Mouse (Mus musculus) CD4-positive helper T cell, adult 2 months (primary cell): ENCODE results near the gene Steap3.

Source experiments
- DNase-seq: peaks from one replicate; pipeline ENCODE4 v3.0.0-alpha.2; 2012; ENCODE audit warnings: low read depth, missing footprints, low spot score

The Steap3 gene

DNA sequence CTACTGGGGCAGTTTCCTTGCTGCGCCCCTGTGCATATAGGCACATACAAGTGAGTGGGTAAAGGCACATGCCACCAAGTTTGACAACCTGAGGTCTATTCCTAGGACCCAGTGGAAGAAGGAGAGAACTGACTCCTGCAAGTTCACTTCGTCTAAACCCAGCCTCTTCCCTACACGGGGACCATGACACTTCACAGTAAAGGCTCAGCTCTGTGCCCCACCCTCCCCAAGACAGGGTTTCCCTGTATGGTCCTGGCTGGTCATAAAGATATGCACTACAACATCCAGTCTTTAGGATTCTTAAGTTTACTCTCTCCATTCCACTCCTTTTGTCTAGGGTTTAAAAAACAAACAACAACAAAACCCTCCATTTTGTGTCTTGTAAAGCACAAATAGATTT is 21.9 kb downstream of the Steap3 start:
- DNase-seq: no peak

DNA sequence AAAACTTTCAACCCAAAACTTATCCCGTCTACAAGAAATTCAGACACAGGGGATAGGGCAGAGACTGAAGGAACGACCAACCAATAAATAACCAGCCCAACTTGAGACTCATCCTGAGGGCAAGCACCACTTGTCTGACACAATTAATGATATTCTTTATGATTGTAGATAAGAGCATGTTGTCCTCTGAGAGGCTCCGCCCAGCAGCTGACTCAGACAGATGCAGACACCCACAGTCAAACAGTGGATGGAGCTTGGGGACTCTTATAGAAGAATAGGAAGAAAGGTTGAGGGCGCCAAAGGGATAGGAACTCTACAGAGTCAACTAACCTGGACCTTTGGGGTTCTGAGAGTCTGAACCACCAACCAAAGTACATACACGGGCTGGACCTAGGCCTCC is 22.7 kb downstream of the Steap3 start:
- no peak for DNase-seq

DNA sequence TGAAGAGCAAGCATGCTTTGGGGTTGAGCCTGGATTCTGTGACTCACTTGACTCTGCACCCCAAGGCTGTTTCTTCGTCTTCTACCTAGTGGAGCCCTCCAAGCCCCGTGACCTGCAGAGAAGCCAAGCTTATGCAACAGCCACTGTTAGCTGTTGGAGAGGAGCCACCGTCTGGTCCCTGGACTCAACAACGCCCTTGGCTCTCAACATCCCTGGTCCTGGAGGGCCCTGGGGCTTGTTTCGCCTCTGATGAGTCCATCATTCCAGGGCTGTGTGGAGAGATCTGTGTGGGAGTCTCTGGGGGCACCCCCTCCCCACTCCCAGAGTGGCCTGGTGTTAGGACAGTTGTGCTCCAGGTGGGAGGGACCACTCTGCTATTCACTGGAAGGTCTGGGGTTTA is 24.3 kb downstream of the Steap3 start:
- DNase-seq: no peak

DNA sequence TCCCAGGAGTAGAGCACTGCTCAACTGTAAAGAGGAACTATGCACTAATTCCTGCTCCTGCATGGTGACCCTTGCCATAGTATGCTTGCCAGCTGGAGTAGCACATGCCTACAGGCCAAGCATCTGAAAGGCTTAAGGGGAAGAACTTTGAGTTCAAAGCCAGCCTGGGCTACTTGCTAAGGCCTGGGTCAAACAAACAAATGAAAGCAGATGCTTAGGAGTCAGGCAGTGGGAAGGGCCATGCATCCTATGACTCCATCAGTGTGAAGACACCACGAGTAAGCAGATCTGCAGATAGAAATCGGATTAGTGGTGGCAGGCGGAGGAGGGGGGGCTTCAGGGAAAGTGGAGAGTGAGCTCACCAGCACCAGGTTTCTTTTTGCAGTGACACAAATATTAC is 25.2 kb downstream of the Steap3 start:
- no peak for DNase-seq

DNA sequence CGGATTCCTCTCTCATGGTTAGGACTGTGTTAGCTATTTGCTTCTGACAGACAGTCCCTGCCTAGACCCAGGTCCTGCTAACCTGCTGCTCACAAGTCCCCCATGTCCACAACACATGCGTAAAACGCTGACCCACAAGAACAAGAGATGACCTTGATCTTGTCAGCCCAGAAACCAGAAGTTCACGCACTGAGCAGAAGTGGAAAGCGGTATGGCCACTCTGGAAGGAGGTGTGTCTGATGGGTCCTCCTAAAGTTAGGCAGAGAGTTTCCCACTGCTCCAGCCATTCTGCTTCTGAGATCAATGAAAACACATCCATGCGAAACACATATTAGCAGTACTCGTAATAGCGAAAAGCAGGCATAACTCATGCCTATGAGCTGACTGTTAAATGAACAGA is 25.6 kb downstream of the Steap3 start:
- no peak for DNase-seq

DNA sequence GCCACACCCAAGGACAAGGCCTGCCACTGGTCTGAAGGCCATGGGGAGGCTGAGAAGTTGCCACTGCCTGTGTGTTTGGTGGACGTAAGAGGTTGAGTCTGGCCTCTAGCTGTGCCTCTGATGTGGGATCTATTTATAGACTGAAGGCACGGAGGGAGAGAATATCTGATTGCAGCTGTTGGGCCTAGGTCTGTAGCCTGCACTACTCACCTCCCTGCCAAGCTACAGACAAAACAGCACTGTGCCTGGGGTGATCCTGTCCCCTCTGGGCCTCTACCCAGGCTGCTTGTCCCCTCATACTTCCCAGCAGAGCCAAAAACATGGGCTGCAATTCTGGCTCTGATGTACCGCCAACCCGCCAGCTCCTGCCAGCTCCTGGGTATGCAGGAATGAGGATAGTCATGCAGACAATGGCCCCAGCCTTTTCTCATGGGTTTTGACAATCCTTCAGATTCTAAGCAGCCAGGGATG is 26.8 kb downstream of the Steap3 start:
- peak; percentile 19 for DNase-seq

DNA sequence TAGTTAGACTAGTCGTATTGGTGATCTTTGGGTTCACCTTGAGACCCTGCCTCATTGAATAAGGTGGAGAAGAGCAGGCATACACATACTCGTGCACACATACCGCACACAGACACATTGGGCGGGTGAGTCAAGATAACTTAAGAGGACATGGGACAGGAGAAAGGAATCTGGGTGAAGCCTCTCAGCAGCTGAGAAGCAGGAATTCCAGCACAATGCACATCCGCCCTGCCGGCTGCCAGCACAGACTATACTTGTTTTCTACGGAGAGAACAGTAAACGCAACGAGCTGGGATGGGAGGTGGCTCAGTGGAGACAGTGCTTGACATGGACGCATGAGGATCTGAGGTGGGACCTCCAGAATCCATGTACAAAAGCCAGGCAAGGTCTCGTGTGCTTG is 27.9 kb downstream of the Steap3 start:
- no peak for DNase-seq

DNA sequence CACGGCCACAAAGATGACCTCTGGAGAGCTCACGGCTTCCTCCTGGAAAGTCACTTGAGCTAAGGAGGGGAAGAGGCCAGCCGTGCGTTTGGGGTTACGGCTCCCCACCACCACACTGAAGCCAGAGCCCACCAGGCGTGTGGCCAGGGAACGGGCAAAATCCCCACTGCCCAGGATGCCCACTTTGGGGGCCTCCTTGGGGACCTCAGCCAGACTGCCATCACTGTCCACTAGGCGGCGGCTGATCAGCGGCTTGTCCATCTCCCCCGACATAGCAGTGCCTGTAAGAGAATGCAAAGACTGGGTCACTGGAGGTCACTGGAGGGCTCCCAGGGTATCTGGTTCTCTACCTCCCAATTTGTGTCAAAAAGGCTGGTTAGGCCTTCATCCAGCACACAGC is 28.5 kb downstream of the Steap3 start:
- no peak for DNase-seq

DNA sequence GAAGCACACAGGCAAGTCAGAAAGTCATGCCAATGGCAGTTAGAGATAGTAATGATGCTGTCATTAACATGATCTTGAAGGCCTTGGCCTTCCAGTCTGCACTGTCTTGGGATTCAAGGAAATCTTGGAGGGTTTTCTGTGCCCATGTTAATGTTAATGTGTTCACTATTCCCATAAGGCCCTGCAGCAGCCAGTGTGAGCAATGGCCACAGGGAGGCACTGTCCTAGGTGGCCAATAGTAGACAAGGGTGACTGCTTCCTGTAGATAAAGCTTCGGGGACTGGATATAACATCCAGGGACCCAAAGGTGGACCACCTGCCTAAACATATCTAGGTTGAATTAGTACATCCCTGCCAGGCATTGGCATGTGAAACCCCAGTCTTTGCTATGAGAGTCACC is 35.4 kb downstream of the Steap3 start:
- DNase-seq: no peak

DNA sequence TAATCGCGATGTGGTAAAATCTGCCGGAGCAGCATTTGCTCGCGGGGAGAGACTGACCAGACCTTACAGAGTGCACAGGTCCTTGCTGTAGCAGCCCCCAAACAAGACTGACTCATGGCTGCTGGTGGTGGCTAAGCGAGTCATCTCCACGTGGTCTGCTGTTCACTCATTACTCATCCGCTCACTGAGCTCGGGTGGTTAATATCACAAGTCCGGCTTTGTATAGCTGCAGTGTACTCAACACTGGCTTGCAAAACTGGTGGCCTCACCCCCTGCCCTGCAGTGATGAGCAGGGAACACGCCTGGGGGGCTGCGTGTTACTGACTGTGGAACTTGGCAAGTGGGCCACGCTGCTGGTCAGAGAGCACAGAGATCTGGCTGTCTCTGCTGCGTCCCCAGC is 36.1 kb downstream of the Steap3 start:
- DNase-seq: no peak

DNA sequence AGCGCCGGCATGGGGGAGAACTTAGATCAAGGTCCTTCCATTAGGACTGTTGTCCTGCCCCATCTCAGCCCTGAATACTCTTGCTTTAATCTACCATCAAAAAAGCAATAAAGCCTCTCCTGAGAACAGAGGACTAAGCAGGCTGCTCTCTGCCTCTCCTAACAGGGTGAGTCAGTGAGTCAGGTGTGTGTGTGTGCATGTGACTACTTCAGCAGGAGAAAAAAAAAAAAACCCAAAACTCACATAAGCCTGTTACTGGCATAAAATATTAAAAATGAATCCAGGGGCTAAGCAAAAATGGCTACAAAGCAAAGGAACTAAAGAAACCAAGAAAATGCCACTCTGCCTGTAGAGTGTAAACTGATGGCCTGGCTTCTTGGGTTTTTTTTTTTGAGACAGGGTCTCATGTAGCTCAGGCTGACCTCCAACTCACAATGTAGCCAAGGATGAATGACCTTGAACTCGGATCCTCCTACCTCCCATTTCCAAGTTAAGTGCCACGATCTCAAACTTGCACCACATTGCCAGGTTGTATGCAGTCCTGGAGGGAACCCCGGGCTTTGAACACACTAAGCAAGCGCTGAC is 36.8 kb downstream of the Steap3 start:
- no peak for DNase-seq

DNA sequence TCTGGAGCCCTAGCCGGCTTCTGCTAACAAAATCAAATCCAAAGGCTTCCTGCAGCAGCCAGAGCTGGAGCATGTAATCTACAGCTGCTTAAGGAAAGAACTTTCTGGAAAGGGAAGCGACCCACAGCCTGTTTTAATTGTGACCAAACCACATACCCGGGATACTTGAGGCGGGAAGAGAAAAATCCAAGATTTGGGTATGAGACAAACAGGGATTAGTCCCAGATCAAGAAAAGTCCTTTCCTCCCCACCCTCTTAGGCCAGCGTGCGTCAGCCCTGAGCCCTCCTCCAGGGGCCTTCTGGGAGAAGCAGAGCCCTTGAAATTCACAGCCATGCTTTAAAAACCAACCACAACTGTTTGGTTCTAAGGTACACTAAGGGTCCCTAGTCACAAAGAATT is 40.3 kb downstream of the Steap3 start:
- DNase-seq: no peak

DNA sequence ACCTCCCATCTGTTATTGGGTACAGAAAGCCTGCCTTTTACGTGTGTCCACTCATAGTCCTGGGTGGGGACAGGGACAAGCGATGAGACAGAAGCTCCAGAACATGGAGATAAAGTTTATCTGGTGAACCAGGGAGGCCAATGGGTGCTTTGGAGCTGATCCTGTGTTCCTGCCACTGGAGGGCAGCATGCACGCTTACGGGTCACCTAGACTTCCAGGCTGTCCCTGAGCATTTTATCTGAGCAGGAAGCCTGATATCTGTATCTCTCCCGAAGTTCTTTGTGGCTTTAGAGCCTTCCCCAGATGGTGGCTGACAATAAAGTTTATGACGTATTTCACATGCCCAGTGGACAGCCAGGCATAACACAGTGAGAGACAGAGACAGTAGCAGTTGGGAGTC is 41.2 kb downstream of the Steap3 start:
- no peak for DNase-seq

DNA sequence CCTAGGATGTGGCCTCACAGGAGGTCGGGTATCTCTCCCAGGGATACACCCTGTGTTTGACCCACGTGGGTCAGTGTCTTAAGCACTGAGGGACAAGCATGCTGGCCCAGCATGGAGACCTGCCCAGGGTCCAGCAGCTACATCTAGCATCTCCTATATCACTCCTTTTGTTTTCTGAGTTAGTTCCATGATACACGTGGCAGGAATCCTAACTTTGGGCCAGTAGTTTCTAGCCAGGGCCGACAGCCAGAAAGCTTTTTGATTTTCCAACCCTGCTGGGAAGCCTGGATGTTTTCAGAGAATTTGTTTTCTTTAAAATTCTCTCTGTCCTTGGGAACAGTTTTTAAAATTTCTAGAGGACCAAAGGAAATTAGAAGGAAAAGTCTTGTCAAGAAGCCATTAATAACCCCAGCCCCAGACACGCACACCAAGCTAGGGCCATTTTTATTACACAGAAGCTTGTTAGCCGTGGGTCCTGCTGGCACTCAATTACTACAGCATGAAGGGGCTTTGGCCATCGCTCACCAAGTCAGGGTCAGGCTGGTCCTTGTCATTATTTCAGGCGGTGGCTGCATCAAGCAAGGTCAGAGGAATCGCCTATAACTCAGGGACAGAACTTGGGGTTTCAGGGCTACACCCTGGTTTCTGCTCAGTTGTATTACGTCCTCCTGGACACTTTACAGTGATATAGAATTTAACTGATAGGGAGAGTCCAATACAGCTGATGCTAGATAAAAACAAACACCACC is 42.6 kb downstream of the Steap3 start:
- DNase-seq: no peak

DNA sequence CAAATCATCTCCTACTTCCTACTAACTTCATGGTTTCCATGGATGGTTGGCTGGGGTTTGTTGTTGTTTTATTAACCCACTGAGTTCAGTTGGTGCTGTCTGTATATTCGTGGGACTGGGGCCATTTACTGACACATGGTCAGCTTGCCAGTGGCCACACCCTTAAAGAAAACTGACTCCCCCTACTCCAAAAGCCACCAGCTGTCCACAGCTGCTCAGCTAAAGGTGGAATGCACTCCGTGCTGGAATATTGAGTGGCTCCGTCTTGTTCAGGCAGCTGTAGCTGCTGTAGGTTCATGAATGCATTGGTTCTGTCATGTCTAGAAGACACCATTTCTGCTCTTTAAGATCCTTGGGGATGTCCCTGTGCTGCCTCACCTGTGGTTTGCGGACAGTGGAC is 48.9 kb downstream of the Steap3 start:
- no peak for DNase-seq

DNA sequence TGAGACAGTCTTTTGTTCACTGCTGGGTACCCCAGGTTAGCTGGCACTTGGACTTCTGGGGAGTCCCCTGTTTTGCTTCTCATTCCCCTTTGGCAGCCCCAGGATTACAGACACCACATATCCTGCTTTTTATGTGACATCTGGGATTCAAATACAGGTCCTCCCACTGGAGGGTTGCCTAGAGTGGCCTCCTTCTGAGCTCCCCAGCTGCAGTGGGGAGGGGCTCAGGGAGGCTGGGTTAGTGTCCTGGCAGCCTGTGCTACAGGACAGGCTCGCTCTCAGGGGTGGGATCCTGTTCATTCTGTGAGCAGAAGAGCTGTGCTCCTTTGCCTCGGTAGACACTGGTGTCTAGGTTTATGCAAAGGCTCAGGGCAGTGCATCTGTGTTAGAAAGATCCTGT is 51.2 kb downstream of the Steap3 start:
- DNase-seq: no peak

DNA sequence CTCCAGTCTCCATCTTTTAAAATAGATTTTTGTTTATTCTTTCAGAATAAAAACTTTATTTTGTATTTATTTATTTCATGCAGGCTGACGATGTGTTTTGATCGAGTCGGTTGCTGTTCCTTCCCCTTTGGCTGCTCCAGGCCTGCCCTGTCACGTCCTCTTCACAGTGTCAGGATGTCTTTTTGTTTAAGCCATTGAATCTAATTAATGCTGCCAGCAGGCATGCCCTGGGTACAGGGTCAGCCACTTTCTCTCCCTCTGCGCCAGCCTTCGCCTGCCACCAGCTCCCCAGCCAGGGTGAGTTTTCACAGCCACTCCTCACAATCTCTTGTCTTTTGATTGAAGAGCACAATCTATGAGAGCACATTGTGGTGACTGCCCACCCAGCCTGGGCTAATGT is 51.7 kb downstream of the Steap3 start:
- DNase-seq: no peak

DNA sequence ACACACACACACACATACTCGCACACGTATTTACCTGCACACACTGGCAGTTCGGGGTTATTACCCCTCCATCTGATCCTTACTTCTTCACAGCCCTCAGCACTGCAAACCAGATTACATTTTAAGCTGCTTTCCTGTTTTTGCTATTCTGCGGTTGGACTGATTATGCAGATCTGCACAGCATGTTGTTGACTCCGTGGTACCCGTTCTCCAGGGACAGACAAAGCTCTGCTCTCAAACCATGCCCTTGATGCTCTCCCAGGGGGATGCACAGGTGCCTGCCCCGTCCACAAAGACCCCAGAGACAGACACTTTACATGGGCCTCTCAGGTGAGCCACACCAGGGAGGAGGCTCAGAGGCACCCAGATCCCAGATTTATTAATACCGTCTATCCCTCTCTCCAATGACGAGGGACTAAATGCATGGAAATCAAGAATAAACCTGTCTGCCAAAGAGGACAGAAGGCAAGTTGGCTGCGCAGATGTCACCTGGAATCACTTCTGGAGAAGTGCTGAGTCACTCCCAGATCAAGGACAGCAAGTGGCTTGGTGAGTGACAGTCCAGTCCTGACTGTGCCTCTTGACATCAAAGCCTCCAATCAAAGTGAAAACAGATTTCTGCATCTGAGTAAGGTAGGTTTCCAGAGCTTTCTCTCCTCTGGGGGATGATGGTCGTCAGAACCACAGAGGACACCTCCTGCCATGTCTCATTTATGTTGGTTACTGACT is 63.8 kb downstream of the Steap3 start:
- no peak for DNase-seq

DNA sequence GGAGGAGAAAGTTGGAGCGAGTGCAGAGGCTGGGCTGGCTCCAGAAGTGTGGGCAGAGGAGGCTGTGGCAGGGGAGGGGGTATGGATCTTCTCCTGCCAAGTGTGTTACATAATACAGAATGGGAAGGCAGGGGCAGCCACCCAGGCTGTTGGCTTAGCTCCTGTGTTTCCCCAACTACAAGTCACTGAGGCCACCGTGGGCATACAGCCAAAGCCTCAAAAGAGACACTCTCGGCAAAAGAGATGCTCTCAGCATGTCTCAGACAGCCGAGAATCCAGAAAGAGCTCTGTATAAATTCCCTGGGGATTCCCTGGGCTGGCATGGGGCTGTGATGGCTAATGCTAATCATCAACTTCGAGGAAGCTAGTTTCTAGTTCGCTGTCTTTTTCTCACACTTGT is 64.9 kb downstream of the Steap3 start:
- DNase-seq: no peak

DNA sequence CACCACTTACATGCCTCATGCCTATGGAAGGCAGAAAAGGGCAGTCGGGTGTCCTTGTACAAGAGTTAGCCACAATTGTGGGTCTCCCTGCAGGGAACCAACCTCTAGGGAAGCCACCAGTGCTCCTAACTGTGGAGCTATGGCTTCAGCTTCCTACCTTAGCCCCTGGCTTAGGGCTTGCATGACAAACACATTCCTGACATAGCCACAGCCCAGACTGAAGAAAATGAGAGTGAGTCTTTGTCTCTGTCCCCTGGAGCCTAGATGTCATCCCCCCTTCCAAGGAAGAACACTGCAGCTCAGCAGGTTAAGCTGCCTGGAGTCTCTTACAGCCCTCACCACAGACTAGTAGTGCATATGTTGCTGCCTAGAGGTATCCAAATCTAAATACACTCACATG is 67.7 kb downstream of the Steap3 start:
- no peak for DNase-seq

DNA sequence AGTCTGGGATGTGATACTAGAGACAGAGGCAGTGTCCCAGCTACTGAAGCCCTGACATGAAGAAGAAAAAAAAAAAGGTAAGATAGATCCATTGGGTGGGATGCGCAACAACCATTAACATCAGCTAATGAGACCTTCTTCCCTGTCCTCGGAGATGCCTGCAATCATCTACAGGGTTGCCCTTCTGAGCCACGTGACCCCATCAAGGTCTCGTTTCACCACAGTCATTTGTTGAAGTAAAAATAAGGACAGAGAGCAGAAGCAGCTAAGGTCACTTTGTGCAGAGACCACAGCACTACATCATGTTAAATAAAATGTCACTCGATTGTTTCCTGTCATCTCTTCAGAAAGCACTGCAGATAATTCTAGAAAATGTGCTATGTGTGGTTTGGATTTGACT is 68.7 kb downstream of the Steap3 start:
- DNase-seq: no peak

DNA sequence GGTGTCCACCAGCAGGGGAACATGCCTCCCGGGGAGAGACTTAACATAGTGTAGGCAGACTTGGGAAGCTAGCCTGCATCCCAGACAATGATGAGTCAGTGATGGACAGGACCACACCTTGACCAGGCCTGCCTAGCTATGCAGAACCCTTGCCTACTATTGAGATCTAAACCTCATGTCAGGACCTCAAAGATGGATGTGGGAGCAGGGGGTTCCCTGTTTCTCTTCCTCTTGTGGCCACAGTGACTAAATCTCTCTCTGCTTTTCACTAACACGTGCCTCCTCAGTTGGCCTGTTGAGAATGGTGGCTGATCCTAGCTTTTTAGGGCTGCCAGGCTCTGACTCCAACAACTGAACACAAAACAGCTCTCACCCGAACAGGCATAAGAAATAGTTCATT is 70.0 kb downstream of the Steap3 start:
- DNase-seq: no peak

DNA sequence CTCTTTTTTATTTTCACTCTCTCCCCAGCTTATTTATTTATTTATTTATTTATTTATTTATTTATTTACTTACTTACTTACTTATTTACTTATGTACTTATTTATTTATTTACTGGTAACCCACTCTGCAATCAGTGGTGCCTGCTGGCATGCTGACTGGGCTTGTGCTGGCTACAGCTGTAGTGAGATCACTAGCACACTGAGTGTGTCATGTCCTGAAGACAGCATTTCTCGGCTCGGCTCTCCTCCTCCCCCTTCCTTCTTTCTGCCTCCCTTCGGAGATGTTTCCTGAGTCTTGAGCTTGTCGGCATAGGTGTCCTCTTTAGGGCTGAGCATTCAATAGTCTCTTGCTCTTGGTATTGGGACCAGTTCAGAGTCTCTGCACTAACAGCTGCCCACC is 73.6 kb downstream of the Steap3 start:
- no peak for DNase-seq
